Comparison of ENCODE assay signal across 8 mouse cellular contexts in genomic region chr5:84415961-84416821, GRCm38 (mm10). TPM values are rescaled to one million over a fixed set of nuclear protein-coding genes. Genes with fewer than 3 reads are reported as not detected.
DNase-seq lines count a peak whose midpoint lies in the region; ATAC-seq and TF ChIP-seq lines count a peak whose summit lies in the region.

No protein-coding gene starts in this region.

- peak overlapping the region; percentile 69; the same call in 1 of the 2 replicates for H3K9ac ChIP-seq in heart, embryonic 12.5 days
- H3K9ac ChIP-seq in midbrain, embryonic 14.5 days (replicated peaks; ENCODE audit: low read length) = peak overlapping the region; percentile 82

- peaks cover 25% of the 10 kb centered on the region for H3K27me3 ChIP-seq in heart, embryonic 12.5 days (replicated peaks)
- peaks cover 5% of the 10 kb centered on the region; the same call in 1 of the 2 replicates for H3K27me3 ChIP-seq in midbrain, embryonic 14.5 days (ENCODE audit: control insufficient read depth, insufficient read depth, low read length)

- 0 out of 2 replicates have a peak, but pooled peaks cover 7% of the 10 kb centered on the region for H3K4me1 ChIP-seq in heart, embryonic 12.5 days (replicated peaks)
- no peaks in the 10 kb centered on the region for H3K4me1 ChIP-seq in embryonic fibroblast, embryonic 13.5 days (ENCODE audit: control insufficient read depth, insufficient read depth, low read length)
- 0 out of 2 replicates have a peak, but pooled peaks cover 3% of the 10 kb centered on the region for H3K4me1 ChIP-seq in midbrain, embryonic 14.5 days (ENCODE audit: control insufficient read depth, insufficient read depth, low read length)

- no peak for DNase-seq in heart, adult 18-20 months
- DNase-seq in R1 (ENCODE audit: low read depth, low spot score) (peak; percentile 25), adipocyte (ENCODE audit: low spot score) (no peak)
- peak; percentile 22 for DNase-seq in layer of hippocampus, adult 9-11 months
- peak; percentile 72 for DNase-seq in midbrain, embryonic 14.5 days
- DNase-seq in urinary bladder, adult 18-20 months (ENCODE audit: low spot score in 2 of 2) = no peak

- peak overlapping the region; percentile 100 for H3K4me2 ChIP-seq in heart, embryonic 12.5 days
- H3K4me2 ChIP-seq in midbrain, embryonic 14.5 days (ENCODE audit: low read length) = peak overlapping the region; percentile 77

- TF ChIP-seq POLR2A in embryonic fibroblast, embryonic 13.5 days (IDR thresholded peaks at IDR 0.05; ENCODE audit: low read depth, low read length) = no peak

- H3K9me3 ChIP-seq in heart, embryonic 12.5 days (replicated peaks) = no peaks in the 10 kb centered on the region
- no peaks in the 10 kb centered on the region for H3K9me3 ChIP-seq in midbrain, embryonic 14.5 days (ENCODE audit: control insufficient read depth, low read length)

- H3K4me3 ChIP-seq in heart, embryonic 12.5 days = peak overlapping the region; percentile 65
- peak overlapping the region; percentile 59 for H3K4me3 ChIP-seq in embryonic fibroblast, embryonic 13.5 days (ENCODE audit: insufficient read depth, low read length)
- peak overlapping the region; percentile 75 for H3K4me3 ChIP-seq in midbrain, embryonic 14.5 days (replicated peaks; ENCODE audit: low read depth, low read length)

- no peaks in the 10 kb centered on the region for H3K36me3 ChIP-seq in heart, embryonic 12.5 days
- H3K36me3 ChIP-seq in midbrain, embryonic 14.5 days (ENCODE audit: control insufficient read depth, insufficient read depth, low read length) = no peaks in the 10 kb centered on the region

- H3K27ac ChIP-seq in heart, embryonic 12.5 days (ENCODE audit: poor library complexity, severe bottlenecking) = no peak overlapping the region
- no peak overlapping the region for H3K27ac ChIP-seq in embryonic fibroblast, embryonic 13.5 days (ENCODE audit: insufficient read depth, low read length)
- peak overlapping the region; percentile 93 for H3K27ac ChIP-seq in midbrain, embryonic 14.5 days (replicated peaks; ENCODE audit: low read depth, low read length)

- under 1% methylated on average over 45 of the region's 45 CpGs for WGBS in heart, embryonic 12.5 days
- under 1% methylated on average over 45 of the region's 45 CpGs for WGBS in midbrain, embryonic 14.5 days

- TF ChIP-seq CTCF in embryonic fibroblast, embryonic 13.5 days (IDR thresholded peaks at IDR 0.05; ENCODE audit: borderline replicate concordance, insufficient read depth, low read length) = no peak

- peak; percentile 24; the same call in 1 of the 2 replicates for ATAC-seq in heart, embryonic 12.5 days (ENCODE audit: insufficient number of reproducible peaks, low FRiP score)
- ATAC-seq in midbrain, embryonic 14.5 days (ENCODE audit: low FRiP score, low TSS enrichment) = peak; percentile 26

RNA-seq across cellular contexts. Expression of gene Epha5, which starts 1.0 kb away (rescaled TPM):
- polyA plus RNA-seq in heart, embryonic 12.5 days (2016; fragmentation: Nextera tagmentation; extraction: Ambion mirVana) = 0.57 and 1.0 TPM in 2 replicates
- total RNA-seq in heart, adult 18-20 months (2021) = under 1 TPM in 1 of 2 experiments, not detected in 1; 0.05 TPM
- 0.08 and 1.6 TPM in 2 replicates for polyA plus RNA-seq in embryonic fibroblast, embryonic 13.5 days (2011; ENCODE audit: insufficient read length, low read depth, missing spikeins)
- polyA plus RNA-seq in midbrain, embryonic 14.5 days (2014; fragmentation: Nextera tagmentation; extraction: Ambion mirVana) = 52.0 and 55.7 TPM in 2 replicates

Comparison
In these comparisons a context has a peak if more than half of its experiments do, and no peak if none do; other contexts are left out.
1. DNase-seq: peak in R1 (single experiment), layer of hippocampus, adult 9-11 months (single experiment) and midbrain, embryonic 14.5 days (single experiment); none in heart, adult 18-20 months (0 of 2), urinary bladder, adult 18-20 months (0 of 2) and adipocyte (single experiment).
2. RNA of gene Epha5, which starts 1.0 kb away (polyA plus RNA-seq): 52.0 to 55.7 TPM in midbrain, embryonic 14.5 days; 0.08 to 1.6 TPM in embryonic fibroblast, embryonic 13.5 days and 0.57 to 1.0 TPM in heart, embryonic 12.5 days; every median in the first group is over 10 times any median in the second.
3. Peak in every context shown above with its lines, with median percentiles within 50 percentile points of each other: H3K4me3 ChIP-seq.